Mouse (Mus musculus): ENCODE results near the gene Gm10721. TPM values are rescaled to one million over a fixed set of nuclear protein-coding genes. Genes with fewer than 3 reads are reported as not detected.
"Not testable (repeated sequence)": the region's sequence is repeated elsewhere in the genome, so short reads cannot be mapped to it uniquely, and the experiment has no call there.

Gene Gm10721
- not detected in 2 replicates for polyA plus RNA-seq (2012; rRNA removed)

- H3K4me1 ChIP-seq (ENCODE audit: control insufficient read depth, insufficient read depth, low read length); DNase-seq; H3K4me3 ChIP-seq (replicated peaks; ENCODE audit: extremely low read depth, low read depth, low read length): not testable (repeated sequence)
- no CpG with 5 or more reads among the region's 11 CpGs for WGBS
These were observed at the start of gene Gm10721 for GRCm38 (mm10) chr9:3012733-3013279. Gene Gm10721 (plus strand): TSS chr9:3013140.

- DNase-seq; H3K4me1 ChIP-seq (ENCODE audit: control insufficient read depth, insufficient read depth, low read length); H3K4me3 ChIP-seq (replicated peaks; ENCODE audit: extremely low read depth, low read depth, low read length): not testable (repeated sequence)
- WGBS = 74% methylated on average over 12 of the region's 12 CpGs
These were observed 12.4 kb upstream of the Gm10721 start, which contains the start of gene Gm10722 for GRCm38 (mm10) chr9:3000445-3000972. Gene Gm10722 (plus strand): TSS chr9:3000922.

- not testable (repeated sequence) for DNase-seq; H3K4me1 ChIP-seq (ENCODE audit: control insufficient read depth, insufficient read depth, low read length); H3K4me3 ChIP-seq (replicated peaks; ENCODE audit: extremely low read depth, low read depth, low read length)
- WGBS = 67% methylated on average over 8 of the region's 8 CpGs
These were observed 11.9 kb upstream of the Gm10721 start for GRCm38 (mm10) chr9:3001006-3001405.

GRCm38 (mm10) chr9:3001948-3002659 is 10.8 kb upstream of the Gm10721 start:
- not testable (repeated sequence) for H3K4me1 ChIP-seq (ENCODE audit: control insufficient read depth, insufficient read depth, low read length); H3K4me3 ChIP-seq (replicated peaks; ENCODE audit: extremely low read depth, low read depth, low read length)
- DNase-seq = peak; percentile 66
- WGBS = 73% methylated on average over 9 of the region's 11 CpGs

GRCm38 (mm10) chr9:3002794-3003396 is 10.0 kb upstream of the Gm10721 start, which contains the start of gene Gm11168:
Gene Gm11168 (plus strand): TSS chr9:3003346.
- not testable (repeated sequence) for H3K4me3 ChIP-seq (replicated peaks; ENCODE audit: extremely low read depth, low read depth, low read length); DNase-seq; H3K4me1 ChIP-seq (ENCODE audit: control insufficient read depth, insufficient read depth, low read length)
- 74% methylated on average over 6 of the region's 14 CpGs for WGBS

DNA sequence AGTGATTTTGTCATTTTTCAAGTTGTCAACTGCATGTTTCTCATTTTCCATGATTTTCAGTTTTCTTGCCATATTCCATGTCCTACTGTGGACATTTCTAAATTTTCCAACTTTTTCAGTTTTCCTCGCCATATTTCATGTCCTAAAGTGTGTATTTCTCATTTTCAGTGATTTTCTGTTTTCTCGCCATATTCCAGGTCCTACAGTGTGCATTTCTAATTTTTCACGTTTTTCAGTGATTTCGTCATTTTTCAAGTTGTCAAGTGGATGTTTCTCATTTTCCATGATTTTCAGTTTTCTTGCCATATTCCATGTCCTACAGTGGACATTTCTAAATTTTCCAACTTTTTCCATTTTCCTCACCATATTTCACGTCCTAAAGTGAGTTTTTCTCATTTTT is 6.8 kb upstream of the Gm10721 start:
- not testable (repeated sequence) for H3K4me1 ChIP-seq (ENCODE audit: control insufficient read depth, insufficient read depth, low read length); H3K4me3 ChIP-seq (replicated peaks; ENCODE audit: extremely low read depth, low read depth, low read length); DNase-seq
- WGBS = 79% methylated on average over 1 of the region's 5 CpGs

GRCm38 (mm10) chr9:3006636-3007035 is 6.3 kb upstream of the Gm10721 start:
- H3K4me1 ChIP-seq (ENCODE audit: control insufficient read depth, insufficient read depth, low read length); H3K4me3 ChIP-seq (replicated peaks; ENCODE audit: extremely low read depth, low read depth, low read length): not testable (repeated sequence)
- 76% methylated on average over 8 of the region's 8 CpGs for WGBS
- peak; percentile 76 for DNase-seq

- not testable (repeated sequence) for H3K4me3 ChIP-seq (replicated peaks; ENCODE audit: extremely low read depth, low read depth, low read length); H3K4me1 ChIP-seq (ENCODE audit: control insufficient read depth, insufficient read depth, low read length); DNase-seq
- WGBS = 75% methylated on average over 8 of the region's 9 CpGs
These were observed 5.7 kb upstream of the Gm10721 start for GRCm38 (mm10) chr9:3007272-3007671.

GRCm38 (mm10) chr9:3009331-3009730 is 3.6 kb upstream of the Gm10721 start:
- not testable (repeated sequence) for H3K4me3 ChIP-seq (replicated peaks; ENCODE audit: extremely low read depth, low read depth, low read length); DNase-seq; H3K4me1 ChIP-seq (ENCODE audit: control insufficient read depth, insufficient read depth, low read length)
- WGBS = no CpG with 5 or more reads among the region's 5 CpGs

DNA sequence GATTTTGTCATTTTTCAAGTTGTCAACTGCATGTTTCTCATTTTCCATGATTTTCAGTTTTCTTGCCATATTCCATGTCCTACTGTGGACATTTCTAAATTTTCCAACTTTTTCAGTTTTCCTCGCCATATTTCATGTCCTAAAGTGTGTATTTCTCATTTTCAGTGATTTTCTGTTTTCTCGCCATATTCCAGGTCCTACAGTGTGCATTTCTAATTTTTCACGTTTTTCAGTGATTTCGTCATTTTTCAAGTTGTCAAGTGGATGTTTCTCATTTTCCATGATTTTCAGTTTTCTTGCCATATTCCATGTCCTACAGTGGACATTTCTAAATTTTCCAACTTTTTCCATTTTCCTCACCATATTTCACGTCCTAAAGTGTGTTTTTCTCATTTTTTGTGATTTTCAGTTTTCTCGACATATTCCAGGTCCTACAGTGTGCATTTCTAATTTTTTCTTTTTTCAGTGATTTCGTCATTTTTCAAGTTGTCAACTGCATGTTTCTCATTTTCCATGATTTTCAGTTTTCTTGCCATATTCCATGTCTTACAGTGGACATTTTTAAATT is 802 bp upstream of the Gm10721 start:
- H3K4me3 ChIP-seq (replicated peaks; ENCODE audit: extremely low read depth, low read depth, low read length); H3K4me1 ChIP-seq (ENCODE audit: control insufficient read depth, insufficient read depth, low read length); DNase-seq: not testable (repeated sequence)
- 76% methylated on average over 3 of the region's 7 CpGs for WGBS

- DNase-seq; H3K4me1 ChIP-seq (ENCODE audit: control insufficient read depth, insufficient read depth, low read length); H3K4me3 ChIP-seq (replicated peaks; ENCODE audit: extremely low read depth, low read depth, low read length): not testable (repeated sequence)
- whole genome bisulfite sequencing = 69% methylated on average over 5 of the region's 9 CpGs
These were observed 2.4 kb downstream of the Gm10721 start, which contains the start of gene Gm10720 for GRCm38 (mm10) chr9:3015354-3015753. Gene Gm10720 (plus strand): TSS chr9:3015654.

DNA sequence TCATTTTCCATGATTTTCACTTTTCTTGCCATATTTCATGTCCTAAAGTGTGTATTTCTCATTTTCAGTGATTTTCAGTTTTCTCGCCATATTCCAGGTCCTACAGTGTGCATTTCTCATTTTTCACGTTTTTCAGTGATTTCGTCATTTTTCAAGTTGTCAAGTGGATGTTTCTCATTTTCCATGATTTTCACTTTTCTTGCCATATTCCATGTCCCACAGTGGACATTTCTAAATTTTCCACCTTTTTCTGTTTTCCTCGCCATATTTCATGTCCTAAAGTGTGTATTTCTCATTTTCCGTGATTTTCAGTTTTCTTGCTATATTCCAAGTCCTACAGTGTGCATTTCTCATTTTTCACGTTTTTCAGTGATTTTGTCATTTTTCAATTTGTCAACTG is 3.0 kb downstream of the Gm10721 start:
- H3K4me3 ChIP-seq (replicated peaks; ENCODE audit: extremely low read depth, low read depth, low read length); H3K4me1 ChIP-seq (ENCODE audit: control insufficient read depth, insufficient read depth, low read length); DNase-seq: not testable (repeated sequence)
- 77% methylated on average over 6 of the region's 6 CpGs for WGBS

DNA sequence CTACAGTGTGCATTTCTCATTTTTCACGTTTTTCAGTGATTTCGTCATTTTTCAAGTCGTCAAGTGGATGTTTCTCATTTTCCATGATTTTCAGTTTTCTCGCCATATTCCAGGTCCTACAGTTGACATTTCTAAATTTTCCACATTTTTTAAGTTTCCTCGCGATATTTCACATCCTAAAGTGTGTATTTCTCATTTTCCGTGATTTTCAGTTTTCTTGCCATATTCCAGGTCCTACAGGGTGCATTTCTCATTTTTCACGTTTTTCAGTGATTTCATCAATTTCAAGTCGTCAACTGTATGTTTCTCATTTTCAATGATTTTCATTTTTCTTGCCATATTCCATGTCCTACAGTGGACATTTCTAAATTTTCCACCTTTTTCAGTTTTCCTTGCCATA is 4.2 kb downstream of the Gm10721 start, which contains the start of gene Gm10719:
Gm10719 (plus strand) TSS at position 301 of the 400 bp plus-strand sequence.
- DNase-seq; H3K4me3 ChIP-seq (replicated peaks; ENCODE audit: extremely low read depth, low read depth, low read length); H3K4me1 ChIP-seq (ENCODE audit: control insufficient read depth, insufficient read depth, low read length): not testable (repeated sequence)
- 32% methylated on average over 2 of the region's 9 CpGs for WGBS

- 63% methylated on average over 9 of the region's 9 CpGs for WGBS
- not testable (repeated sequence) for H3K4me3 ChIP-seq (replicated peaks; ENCODE audit: extremely low read depth, low read depth, low read length); H3K4me1 ChIP-seq (ENCODE audit: control insufficient read depth, insufficient read depth, low read length); DNase-seq
These were observed 6.0 kb downstream of the Gm10721 start for GRCm38 (mm10) chr9:3018944-3019343.
